Mouse (Mus musculus) spleen, adult 2 months (tissue): ENCODE measurements around the gene Zar1.

ENCODE experiments used
- CTCF ChIP-seq: fragments of 200-500 bp; IDR thresholded peaks from 2 replicates; pipeline ENCODE4 v1.5.1; 2011; ENCODE audit warnings: mild to moderate bottlenecking, inconsistent platforms; ENCODE audit not compliant: insufficient read depth, insufficient read length, insufficient replicate concordance; ENCODE audit errors: extremely low read depth
- POLR2A ChIP-seq: fragments of 200-500 bp; IDR thresholded peaks from 2 replicates; pipeline ENCODE4 v1.6.1; 2011; ENCODE audit warnings: low read depth, low read length, inconsistent platforms

- TF ChIP-seq POLR2A (no peak), CTCF (no peak)
These were observed 21.5 kb downstream of the Zar1 start, which contains the start of gene Nfxl1 for GRCm38 (mm10) chr5:72559544-72560049.
